Mouse (Mus musculus): ENCODE results near the gene Nedd4.

- TF ChIP-seq POLR2A (IDR thresholded peaks at IDR 0.05; ENCODE audit: borderline replicate concordance, extremely low read depth, insufficient read depth, insufficient read length, poor library complexity, severe bottlenecking) (no peak), CTCF (IDR thresholded peaks at IDR 0.05; ENCODE audit: borderline replicate concordance, extremely low read depth, insufficient read depth, insufficient read length) (no peak)
These were observed 17.6 kb upstream of the Nedd4 start for GRCm38 (mm10) chr9:72644418-72645110.

Measured in brain, embryonic 14.5 days (tissue).